Mouse (Mus musculus) hindbrain, postnatal 0 days (tissue): ENCODE measurements around the gene Smtnl2. TPM values are rescaled to one million over a fixed set of nuclear protein-coding genes. Genes with fewer than 3 reads are reported as not detected.
A peak's percentile ranks its signal among the peaks of the same experiment; 100 is the strongest.

ENCODE experiments used
- ATAC-seq: fragments of 200-750 bp; cut with Nextera tagmentation; 2 replicates; pipeline ENCODE4 v1.8.0; 2017; ENCODE audit warnings: mild to moderate bottlenecking, moderate TSS enrichment, moderate library complexity
- DNase-seq: peaks from one replicate; pipeline ENCODE4 v3.0.0-alpha.2; 2015; ENCODE audit warnings: low spot score
- H3K27ac ChIP-seq: fragments of 300-500 bp; sonication (generic); 2 replicates; pipeline ENCODE4 v1.5.1; 2014; ENCODE audit warnings: mild to moderate bottlenecking
- H3K27me3 ChIP-seq: fragments of 300-500 bp; sonication (generic); 2 replicates; pipeline ENCODE4 v1.6.1; 2014; ENCODE audit warnings: low read length, mixed read lengths; ENCODE audit not compliant: insufficient read depth
- H3K36me3 ChIP-seq: fragments of 300-500 bp; sonication (generic); 2 replicates; pipeline ENCODE4 v1.6.1; 2014; ENCODE audit warnings: low read length, mixed read lengths; ENCODE audit not compliant: insufficient read depth
- H3K4me1 ChIP-seq: fragments of 300-500 bp; sonication (generic); 2 replicates; pipeline ENCODE4 v1.6.1; 2014; ENCODE audit warnings: antibody characterized with exemption, low read length, mixed read lengths; ENCODE audit not compliant: insufficient read depth
- H3K4me2 ChIP-seq: fragments of 300-500 bp; sonication (generic); 2 replicates; pipeline ENCODE4 v1.6.1; 2014; ENCODE audit warnings: low read depth, mild to moderate bottlenecking, low read length, moderate library complexity, mixed read lengths
- H3K4me3 ChIP-seq: fragments of 300-500 bp; sonication (generic); 2 replicates; pipeline ENCODE4 v1.5.1; 2014; ENCODE audit warnings: low read length
- H3K9ac ChIP-seq: fragments of 300-500 bp; sonication (generic); replicated peaks from 2 replicates; pipeline ENCODE4 v1.6.1; 2014; ENCODE audit warnings: mild to moderate bottlenecking, low read length, moderate library complexity, mixed read lengths
- H3K9me3 ChIP-seq: fragments of 300-500 bp; sonication (generic); 2 replicates; pipeline ENCODE4 v1.6.1; 2016; ENCODE audit warnings: low read length, mixed read lengths
- CTCF ChIP-seq: IDR thresholded peaks from 2 replicates; pipeline ENCODE4 v1.5.1; 2016; ENCODE audit warnings: antibody characterized with exemption, control low read depth, low read depth
- WGBS: fragments of 180-500 bp; shearing (Covaris S2); extraction: QIAGEN DNeasy Blood & Tissue Kit; methylation state at CpG from one replicate; pipeline ENCODE4 v1.1.7; 2014; 5-methylcytosine and 5-hydroxymethylcytosine counted together
- polyA plus RNA-seq: library from polyadenylated mRNA; unstranded; fragments of >200 nt; fragmentation: Nextera tagmentation; extraction: Ambion mirVana; gene quantifications from 2 replicates; pipeline ENCODE4 v1.2.1, GENCODE M21; 2015
- total RNA-seq: library from RNA; depleted of rRNA; stranded (reverse); fragments of >200 nt; gene quantifications from 2 replicates; pipeline ENCODE4 v1.2.3, GENCODE M21; 2014

Smtnl2 gene
- total and polyA plus RNA-seq, 2 experiments from 2014 or later, result 9.7 to 19.1 TPM

- 29% methylated on average over 10 of the region's 10 CpGs for WGBS
- DNase-seq (no peak), ATAC-seq (no peak)
- Histone ChIP-seq H3K9me3 (no peaks in the 10 kb centered on the region), H3K4me1 (peaks cover 9% of the 10 kb centered on the region; the same call in 1 of the 2 replicates), H3K27me3 (no peaks in the 10 kb centered on the region), H3K36me3 (no peaks in the 10 kb centered on the region), H3K9ac (peak within 1 kb of the TSS; percentile 22; the same call in 1 of the 2 replicates), H3K27ac (no peak within 1 kb of the TSS), H3K4me2 (peak within 1 kb of the TSS; percentile 95), H3K4me3 (peak within 1 kb of the TSS; percentile 43)
- no peak for TF ChIP-seq CTCF
Observed at GRCm38 (mm10) chr11:72362347-72362741, 49.2 kb downstream of the Smtnl2 start, which contains the start of gene Tekt1. Gene Tekt1, minus strand, starts transcription at chr11:72362442.

DNA sequence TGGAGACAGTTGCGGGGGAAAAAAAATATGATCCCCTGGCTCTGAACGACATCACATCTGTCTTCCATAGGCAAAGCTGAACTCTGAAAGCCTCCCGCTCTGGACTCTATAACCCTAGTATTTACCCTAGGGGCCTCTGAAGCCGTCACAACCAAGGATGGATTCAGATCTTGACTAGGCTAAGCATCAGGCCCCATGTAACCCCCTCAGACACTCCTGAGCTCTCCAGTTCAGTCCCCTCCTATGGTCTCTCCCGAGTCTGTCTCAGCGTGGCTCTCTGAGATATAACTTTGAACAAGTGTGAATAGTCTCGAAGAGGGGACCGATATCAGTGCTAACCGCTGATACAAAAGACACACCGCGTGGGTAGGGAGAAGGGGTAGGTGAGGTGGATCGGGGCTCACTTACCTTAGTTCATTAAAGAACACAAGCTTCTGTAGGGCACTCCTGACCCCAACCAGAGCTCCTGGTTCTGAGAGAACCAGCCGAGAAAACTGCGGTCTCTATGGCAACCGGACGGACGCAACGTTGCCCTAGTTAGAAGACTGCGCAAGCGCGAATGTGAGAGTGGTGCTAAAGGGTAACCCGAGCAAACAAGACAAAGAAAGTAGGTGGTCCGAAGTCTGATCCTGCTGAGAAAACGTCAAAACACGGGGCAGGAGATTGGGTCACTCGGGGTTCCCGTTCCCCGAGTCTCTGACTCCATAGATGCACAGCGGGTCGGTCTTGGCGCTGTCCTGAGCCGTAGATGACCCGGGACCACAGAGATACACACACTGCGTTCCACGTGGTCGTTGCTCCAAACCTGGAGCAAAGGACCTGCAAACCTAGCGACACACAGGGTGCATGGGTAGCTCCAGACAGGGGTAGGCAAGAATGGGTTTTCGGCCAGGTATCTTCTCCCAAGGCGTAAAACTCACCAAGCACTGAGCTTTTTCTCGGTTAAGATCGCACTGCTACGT, 49.8 kb downstream of the Smtnl2 start:
- no peak overlapping the region for H3K27ac ChIP-seq
- peak overlapping the region; percentile 95 for H3K4me2 ChIP-seq
- H3K4me1 ChIP-seq, result peaks cover 9% of the 10 kb centered on the region; the same call in 1 of the 2 replicates
- no peak for TF ChIP-seq CTCF
- DNase-seq (peak; percentile 94), ATAC-seq (peak; percentile 92)
- no peaks in the 10 kb centered on the region for H3K27me3 ChIP-seq
- WGBS, result 7% methylated on average over 42 of the region's 42 CpGs
- no peaks in the 10 kb centered on the region for H3K36me3 ChIP-seq
- no peaks in the 10 kb centered on the region for H3K9me3 ChIP-seq
- H3K9ac ChIP-seq, result peak overlapping the region; percentile 22; the same call in 1 of the 2 replicates
- H3K4me3 ChIP-seq, result peak overlapping the region; percentile 43

DNA sequence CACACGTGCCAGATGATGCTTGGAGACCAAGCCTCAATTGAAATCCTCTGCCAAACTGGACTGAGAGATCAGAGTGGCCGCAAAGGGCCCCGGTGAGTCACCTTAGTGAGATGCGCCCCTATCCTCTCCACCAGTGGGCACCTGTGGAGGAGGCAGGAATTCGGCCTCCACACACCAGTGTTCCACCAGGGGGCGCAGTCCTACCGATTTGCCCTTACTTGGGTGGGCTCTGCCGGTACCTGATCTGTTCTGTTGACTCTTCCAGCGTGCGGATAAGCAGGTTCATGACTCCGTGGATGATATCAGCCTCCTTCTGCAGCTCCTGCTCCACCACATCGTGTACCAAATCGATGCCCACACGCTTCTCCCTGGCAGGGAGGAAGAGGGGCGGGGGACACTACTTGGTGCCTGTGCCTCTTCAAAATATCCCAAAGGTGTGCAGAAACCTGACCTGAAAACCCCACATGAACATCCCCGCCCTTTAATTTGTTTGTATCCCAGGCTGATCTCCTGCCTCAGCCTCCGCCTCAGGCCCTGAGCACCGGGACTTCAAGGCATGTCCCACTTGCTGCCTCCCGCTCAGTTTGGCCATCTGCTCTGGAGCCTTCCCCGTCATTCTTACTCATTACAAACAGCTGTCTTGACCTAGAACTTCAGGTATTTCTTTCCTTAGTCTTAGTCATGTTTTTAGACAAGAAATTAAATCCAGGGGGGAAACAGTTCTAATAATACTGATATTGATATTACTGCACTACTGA, 56.4 kb downstream of the Smtnl2 start:
- peak; percentile 91 for TF ChIP-seq CTCF
- DNase-seq (peak; percentile 81), ATAC-seq (no peak)
- Histone ChIP-seq H3K36me3 (no peaks in the 10 kb centered on the region), H3K4me2 (peak overlapping the region; percentile 28; the same call in 1 of the 2 replicates), H3K4me1 (no peaks in the 10 kb centered on the region), H3K4me3 (no peak overlapping the region), H3K27ac (no peak overlapping the region), H3K9ac (no peak overlapping the region), H3K9me3 (no peaks in the 10 kb centered on the region), H3K27me3 (no peaks in the 10 kb centered on the region)
- whole genome bisulfite sequencing, result 26% methylated on average over 20 of the region's 20 CpGs

- H3K4me3 ChIP-seq, result no peak overlapping the region
- no peaks in the 10 kb centered on the region for H3K27me3 ChIP-seq
- DNase-seq (no peak), ATAC-seq (no peak)
- no peaks in the 10 kb centered on the region for H3K36me3 ChIP-seq
- H3K9ac ChIP-seq, result no peak overlapping the region
- H3K4me1 ChIP-seq, result no peaks in the 10 kb centered on the region
- H3K4me2 ChIP-seq, result no peak overlapping the region
- H3K27ac ChIP-seq, result no peak overlapping the region
- no peaks in the 10 kb centered on the region for H3K9me3 ChIP-seq
- TF ChIP-seq CTCF, result no peak
- 79% methylated on average over 3 of the region's 3 CpGs for WGBS
Observed at GRCm38 (mm10) chr11:72353186-72353585, 58.3 kb downstream of the Smtnl2 start.

- no peak overlapping the region for H3K4me2 ChIP-seq
- no peak overlapping the region for H3K4me3 ChIP-seq
- H3K9me3 ChIP-seq, result no peaks in the 10 kb centered on the region
- no peak for TF ChIP-seq CTCF
- no peak for DNase-seq
- H3K9ac ChIP-seq, result no peak overlapping the region
- no peaks in the 10 kb centered on the region for H3K36me3 ChIP-seq
- no peaks in the 10 kb centered on the region for H3K4me1 ChIP-seq
- ATAC-seq, result no peak
- no peak overlapping the region for H3K27ac ChIP-seq
- 74% methylated on average over 1 of the region's 1 CpGs for WGBS
- H3K27me3 ChIP-seq, result no peaks in the 10 kb centered on the region
Observed at GRCm38 (mm10) chr11:72352272-72352671, 59.2 kb downstream of the Smtnl2 start.

GRCm38 (mm10) chr11:72349652-72350051, 61.9 kb downstream of the Smtnl2 start:
- H3K27me3 ChIP-seq, result no peaks in the 10 kb centered on the region
- no peak overlapping the region for H3K27ac ChIP-seq
- no peak overlapping the region for H3K4me2 ChIP-seq
- H3K4me3 ChIP-seq, result no peak overlapping the region
- H3K9me3 ChIP-seq, result no peaks in the 10 kb centered on the region
- no peak overlapping the region for H3K9ac ChIP-seq
- no peak for ATAC-seq
- no peak for DNase-seq
- no peaks in the 10 kb centered on the region for H3K4me1 ChIP-seq
- no peaks in the 10 kb centered on the region for H3K36me3 ChIP-seq
- TF ChIP-seq CTCF, result no peak
- WGBS, result 80% methylated on average over 4 of the region's 4 CpGs
